Mouse (Mus musculus) forebrain, embryonic 14.5 days (tissue): ENCODE measurements at regions not wholly inside any gene's neighbourhood (a gene's known extent, or its start where the extent isn't known, plus 50 kb on each side); places are given as distances from the start of the nearest gene placed in this dataset.

Experiments
- ATAC-seq: fragments of 200-750 bp; cut with Nextera tagmentation; 2 replicates; pipeline ENCODE4 v1.8.0; 2017; ENCODE audit warnings: mild to moderate bottlenecking, moderate library complexity
- DNase-seq: peaks from one replicate; pipeline ENCODE4 v3.0.0-alpha.2; 2015; ENCODE audit warnings: low spot score
- H3K27ac ChIP-seq: fragments of 300-500 bp; sonication (generic); 2 replicates; pipeline ENCODE4 v1.5.1; 2014; ENCODE audit warnings: low read depth, mild to moderate bottlenecking, control low read depth, low read length, moderate library complexity
- H3K27me3 ChIP-seq: fragments of 300-500 bp; sonication (generic); replicated peaks from 2 replicates; pipeline ENCODE4 v1.6.1; 2014; ENCODE audit warnings: low read length, control low read depth, mixed read lengths; ENCODE audit not compliant: control insufficient read depth, insufficient read depth
- H3K36me3 ChIP-seq: fragments of 300-500 bp; sonication (generic); 2 replicates; pipeline ENCODE4 v1.6.1; 2014; ENCODE audit warnings: low read length, control low read depth; ENCODE audit not compliant: control insufficient read depth, insufficient read depth
- H3K4me1 ChIP-seq: fragments of 300-500 bp; sonication (generic); 2 replicates; pipeline ENCODE4 v1.6.1; 2014; ENCODE audit warnings: antibody characterized with exemption, low read length, control low read depth; ENCODE audit not compliant: control insufficient read depth, insufficient read depth
- H3K4me2 ChIP-seq: fragments of 300-500 bp; sonication (generic); 2 replicates; pipeline ENCODE4 v1.6.1; 2014; ENCODE audit warnings: mild to moderate bottlenecking, control low read depth, low read length
- H3K4me3 ChIP-seq: fragments of 300-500 bp; sonication (generic); 2 replicates; pipeline ENCODE4 v1.5.1; 2014; ENCODE audit warnings: low read depth, low read length, control low read depth
- H3K9ac ChIP-seq: fragments of 300-500 bp; sonication (generic); 2 replicates; pipeline ENCODE4 v1.6.1; 2014; ENCODE audit warnings: mild to moderate bottlenecking, low read length, control low read depth, moderate library complexity
- H3K9me3 ChIP-seq: fragments of 300-500 bp; sonication (generic); replicated peaks from 2 replicates; pipeline ENCODE4 v1.6.1; 2016; ENCODE audit warnings: low read length, control low read depth, mixed read lengths; ENCODE audit not compliant: control insufficient read depth
- WGBS: fragments of 180-500 bp; shearing (Covaris S2); extraction: QIAGEN DNeasy Blood & Tissue Kit; methylation state at CpG from one replicate; pipeline ENCODE4 v1.1.7; 2014; 5-methylcytosine and 5-hydroxymethylcytosine counted together

DNA sequence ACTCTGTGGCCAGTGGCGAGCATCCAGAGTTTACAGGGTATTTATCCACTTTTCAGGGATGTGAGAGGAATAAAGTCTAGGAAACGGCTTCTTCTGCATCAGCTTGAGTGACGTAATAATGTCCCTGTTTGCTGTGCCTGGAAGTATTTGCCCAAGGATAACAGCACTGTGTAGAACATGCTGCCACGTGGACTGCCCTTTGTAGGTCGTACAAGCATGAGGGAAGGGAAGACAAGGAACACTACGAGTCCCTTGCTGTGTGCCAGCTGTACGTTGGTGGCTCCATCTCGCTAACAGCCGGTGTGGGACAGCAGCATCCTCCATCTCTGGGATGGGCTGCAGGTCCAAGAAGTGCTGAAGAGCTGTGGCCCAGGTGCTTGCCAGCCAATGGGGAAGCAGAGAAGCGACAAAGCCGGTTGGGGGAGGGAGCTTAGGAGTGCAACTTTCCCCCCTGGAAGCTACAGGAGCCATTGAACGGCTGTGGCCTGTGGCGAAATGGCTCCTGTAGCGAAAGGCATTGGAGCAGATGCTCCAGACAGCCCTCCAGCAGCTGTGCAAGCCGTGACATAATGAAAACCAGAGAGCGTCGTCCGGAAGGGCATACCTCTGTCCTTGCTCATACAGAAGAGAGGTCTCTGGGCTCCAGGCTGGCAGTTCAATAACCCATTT, 65.0 kb upstream of the Epcam start:
- DNase-seq, result peak; percentile 17
- ATAC-seq, result peak; percentile 18
- Histone ChIP-seq H3K27ac (no peak overlapping the region), H3K36me3 (no peaks in the 10 kb centered on the region), H3K4me2 (peak overlapping the region; percentile 35; the same call in 1 of the 2 replicates), H3K9me3 (no peaks in the 10 kb centered on the region), H3K27me3 (no peaks in the 10 kb centered on the region), H3K9ac (no peak overlapping the region), H3K4me1 (no peaks in the 10 kb centered on the region), H3K4me3 (no peak overlapping the region)
- WGBS, result 47% methylated on average over 18 of the region's 18 CpGs

DNA sequence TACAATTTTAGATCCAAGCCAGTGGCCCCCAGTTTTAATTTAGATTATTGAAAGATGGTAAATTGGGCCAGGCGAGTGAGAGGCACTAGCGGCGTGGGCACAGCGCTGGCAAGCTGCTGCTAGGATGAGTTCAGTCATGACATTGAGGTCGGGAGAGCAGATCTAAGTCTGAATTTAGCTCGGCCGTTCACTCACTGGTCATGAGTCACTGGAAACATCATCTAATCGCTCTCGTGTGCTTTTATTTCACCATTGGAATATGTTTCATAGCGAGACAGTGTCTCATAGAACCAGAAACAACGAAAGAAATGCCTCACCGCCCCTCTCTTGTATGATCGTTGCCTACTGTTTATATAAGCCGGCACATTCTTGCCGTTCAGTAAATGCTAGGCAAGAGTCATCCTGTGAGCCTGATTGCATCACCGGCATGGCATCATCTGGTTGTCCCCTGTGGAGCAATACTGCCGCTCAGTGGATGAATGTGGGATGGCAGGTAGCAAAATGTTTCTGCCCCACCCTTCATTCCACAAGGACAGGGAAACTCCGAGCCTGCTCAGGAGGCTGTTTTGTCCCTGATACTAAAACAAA, 64.3 kb upstream of the Epcam start:
- H3K4me3 ChIP-seq, result 0 out of 2 replicates have a peak overlapping the region, but pooled peaks have one; percentile 1
- DNase-seq (peak; percentile 93), ATAC-seq (peak; percentile 89)
- no peaks in the 10 kb centered on the region for H3K36me3 ChIP-seq
- H3K27ac ChIP-seq, result no peak overlapping the region
- H3K4me2 ChIP-seq, result peak overlapping the region; percentile 35
- no peaks in the 10 kb centered on the region for H3K27me3 ChIP-seq
- H3K9me3 ChIP-seq, result no peaks in the 10 kb centered on the region
- H3K9ac ChIP-seq, result no peak overlapping the region
- 10% methylated on average over 18 of the region's 18 CpGs for whole genome bisulfite sequencing
- H3K4me1 ChIP-seq, result no peaks in the 10 kb centered on the region

DNA sequence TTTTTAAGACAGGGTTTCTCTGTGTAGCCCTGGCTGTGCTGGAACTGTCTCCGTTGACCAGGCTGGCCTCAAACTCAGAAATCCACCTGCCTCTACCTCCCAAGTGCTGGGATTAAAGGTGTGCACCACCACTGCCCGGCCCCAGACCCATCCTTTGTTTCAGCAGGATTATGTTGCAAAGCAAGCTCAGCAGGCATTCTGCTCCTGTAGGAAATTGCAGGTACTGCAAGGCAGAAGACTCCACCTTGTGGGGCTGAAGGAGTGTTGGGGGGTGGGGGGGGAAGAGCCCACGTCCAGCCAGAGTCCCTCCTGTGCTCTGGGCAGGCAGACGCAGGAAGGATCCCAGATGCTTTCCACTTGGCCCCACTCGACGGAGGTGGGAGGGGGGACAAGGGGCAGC, 52.2 kb upstream of the Epcam start:
- H3K4me3 ChIP-seq, result no peak overlapping the region
- no peak overlapping the region for H3K9ac ChIP-seq
- ATAC-seq, result no peak
- H3K36me3 ChIP-seq, result no peaks in the 10 kb centered on the region
- H3K4me1 ChIP-seq, result no peaks in the 10 kb centered on the region
- H3K27me3 ChIP-seq, result no peaks in the 10 kb centered on the region
- DNase-seq, result no peak
- H3K4me2 ChIP-seq, result no peak overlapping the region
- no peak overlapping the region for H3K27ac ChIP-seq
- WGBS, result 50% methylated on average over 6 of the region's 6 CpGs
- peaks cover 2% of the 10 kb centered on the region; the same call in 1 of the 2 replicates for H3K9me3 ChIP-seq

DNA sequence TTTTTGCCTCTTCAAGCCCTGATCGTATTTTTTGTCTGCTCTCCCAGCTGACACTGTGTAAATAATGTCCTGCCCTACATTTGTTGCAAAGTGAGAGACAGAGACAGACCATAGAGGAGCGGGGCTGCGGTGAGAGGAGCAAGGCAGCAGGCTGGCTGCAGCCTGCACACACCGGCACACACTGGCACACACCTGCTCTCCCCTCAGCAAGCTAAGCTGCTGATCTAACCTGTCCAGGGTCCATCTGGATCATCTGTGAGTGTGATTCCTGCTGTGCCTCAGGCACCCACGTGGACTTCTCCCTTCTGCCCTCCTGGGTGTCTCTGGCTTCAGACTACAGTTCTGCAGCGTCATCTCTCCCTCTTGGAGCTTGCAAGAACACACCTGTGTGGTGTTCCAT, 50.4 kb upstream of the Epcam start:
- no peak overlapping the region for H3K4me2 ChIP-seq
- no peak overlapping the region for H3K27ac ChIP-seq
- WGBS, result 67% methylated on average over 6 of the region's 6 CpGs
- H3K27me3 ChIP-seq, result no peaks in the 10 kb centered on the region
- peaks cover 2% of the 10 kb centered on the region; the same call in 1 of the 2 replicates for H3K9me3 ChIP-seq
- no peak for ATAC-seq
- no peaks in the 10 kb centered on the region for H3K4me1 ChIP-seq
- no peak for DNase-seq
- no peaks in the 10 kb centered on the region for H3K36me3 ChIP-seq
- H3K9ac ChIP-seq, result no peak overlapping the region
- no peak overlapping the region for H3K4me3 ChIP-seq
